Mouse (Mus musculus) heart, postnatal 0 days (tissue): ENCODE results near the gene Hoxb8. TPM values are rescaled to one million over a fixed set of nuclear protein-coding genes. Genes with fewer than 3 reads are reported as not detected.

ENCODE experiments used
- ATAC-seq: fragments of 200-750 bp; cut with Nextera tagmentation; 2 replicates; pipeline ENCODE4 v1.8.0; 2017; ENCODE audit warnings: low read depth, moderate number of reproducible peaks, moderate library complexity; ENCODE audit not compliant: insufficient read depth
- DNase-seq: peaks from one replicate; pipeline ENCODE4 v3.0.0-alpha.2; 2016; ENCODE audit warnings: low spot score
- H3K27ac ChIP-seq: fragments of 300-500 bp; sonication (generic); 2 replicates; pipeline ENCODE4 v1.5.1; 2014; ENCODE audit warnings: low read depth, mild to moderate bottlenecking
- H3K27me3 ChIP-seq: fragments of 300-500 bp; sonication (generic); 2 replicates; pipeline ENCODE4 v1.6.1; 2014; ENCODE audit warnings: low read length, mixed read lengths; ENCODE audit not compliant: control insufficient read depth, insufficient read depth
- H3K36me3 ChIP-seq: fragments of 300-500 bp; sonication (generic); replicated peaks from 2 replicates; pipeline ENCODE4 v1.6.1; 2014; ENCODE audit warnings: low read length, mixed read lengths; ENCODE audit not compliant: control insufficient read depth, insufficient read depth
- H3K4me1 ChIP-seq: fragments of 300-500 bp; sonication (generic); 2 replicates; pipeline ENCODE4 v1.6.1; 2014; ENCODE audit warnings: antibody characterized with exemption; ENCODE audit not compliant: control insufficient read depth, insufficient read depth
- H3K4me2 ChIP-seq: fragments of 300-500 bp; sonication (generic); 2 replicates; pipeline ENCODE4 v1.6.1; 2014; ENCODE audit warnings: low read depth, mild to moderate bottlenecking, low read length, moderate library complexity
- H3K4me3 ChIP-seq: fragments of 300-500 bp; sonication (generic); 2 replicates; pipeline ENCODE4 v1.5.1; 2014; ENCODE audit warnings: low read depth, low read length
- H3K9ac ChIP-seq: fragments of 300-500 bp; sonication (generic); replicated peaks from 2 replicates; pipeline ENCODE4 v1.6.1; 2014; ENCODE audit warnings: low read depth, low read length, mixed read lengths
- H3K9me3 ChIP-seq: fragments of 300-500 bp; sonication (generic); replicated peaks from 2 replicates; pipeline ENCODE4 v1.6.1; 2016; ENCODE audit warnings: low read length; ENCODE audit not compliant: control insufficient read depth
- CTCF ChIP-seq: IDR thresholded peaks from 2 replicates; pipeline ENCODE4 v1.5.1; 2016; ENCODE audit warnings: antibody characterized with exemption, control low read depth, low read depth
- EP300 ChIP-seq: IDR thresholded peaks from 2 replicates; pipeline ENCODE4 v1.6.1; 2016; ENCODE audit warnings: antibody characterized with exemption, low read depth
- WGBS: fragments of 180-500 bp; shearing (Covaris S2); extraction: QIAGEN DNeasy Blood & Tissue Kit; methylation state at CpG from one replicate; pipeline ENCODE4 v1.1.7; 2014; 5-methylcytosine and 5-hydroxymethylcytosine counted together
- polyA plus RNA-seq: library from polyadenylated mRNA; unstranded; fragments of >200 nt; fragmentation: Nextera tagmentation; extraction: Ambion mirVana; gene quantifications from 2 replicates; pipeline ENCODE4 v1.2.1, GENCODE M21; 2015
- total RNA-seq: library from RNA; depleted of rRNA; stranded (reverse); fragments of >200 nt; gene quantifications from 2 replicates; pipeline ENCODE4 v1.2.3, GENCODE M21; 2014; ENCODE audit warnings: low replicate concordance; rRNA removed

Hoxb8 gene
- not detected in 2 replicates for total RNA-seq
- polyA plus RNA-seq: not detected in 2 replicates

GRCm38 (mm10) chr11:96281855-96282570 lies at the start of gene Hoxb8:
Gene Hoxb8 (plus strand): TSS chr11:96281905.
- Histone ChIP-seq H3K4me1 (no peaks in the 10 kb centered on the region), H3K4me2 (no peak within 1 kb of the TSS), H3K36me3 (no peaks in the 10 kb centered on the region), H3K9me3 (no peaks in the 10 kb centered on the region), H3K27ac (no peak within 1 kb of the TSS), H3K27me3 (peaks cover 100% of the 10 kb centered on the region), H3K9ac (no peak within 1 kb of the TSS), H3K4me3 (peak within 1 kb of the TSS; percentile 9; the same call in 1 of the 2 replicates)
- DNase-seq (no peak), ATAC-seq (no peak)
- no peak for TF ChIP-seq EP300
- TF ChIP-seq CTCF: no peak
- 3% methylated on average over 27 of the region's 27 CpGs for WGBS

DNA sequence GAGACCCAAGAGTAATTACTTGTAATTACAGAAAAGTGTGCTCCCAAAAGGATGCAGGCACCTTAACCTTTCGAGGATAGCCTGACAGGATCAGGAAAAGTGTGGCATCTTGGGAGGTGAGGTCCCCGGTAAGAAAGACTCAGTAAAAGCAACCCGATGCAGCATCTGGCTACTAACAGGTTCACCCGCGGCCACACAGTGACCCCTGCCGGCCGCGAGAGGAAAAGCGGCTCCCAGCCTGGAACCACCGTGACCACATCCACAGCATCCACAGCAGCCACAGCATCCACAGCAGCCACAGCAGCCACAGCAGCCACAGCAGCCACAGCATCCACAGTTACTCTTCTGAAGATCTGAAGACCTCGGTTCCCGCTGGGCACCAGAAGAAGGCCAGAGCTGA lies 46.8 kb upstream of the Hoxb8 start:
- Histone ChIP-seq H3K27me3 (peaks cover 62% of the 10 kb centered on the region), H3K4me1 (no peaks in the 10 kb centered on the region), H3K4me3 (no peak overlapping the region), H3K27ac (no peak overlapping the region), H3K4me2 (no peak overlapping the region), H3K9me3 (no peaks in the 10 kb centered on the region), H3K36me3 (no peaks in the 10 kb centered on the region), H3K9ac (no peak overlapping the region)
- TF ChIP-seq CTCF: peak; percentile 70
- TF ChIP-seq EP300: no peak
- ATAC-seq: no peak
- under 1% methylated on average over 12 of the region's 12 CpGs for WGBS
- no peak for DNase-seq

DNA sequence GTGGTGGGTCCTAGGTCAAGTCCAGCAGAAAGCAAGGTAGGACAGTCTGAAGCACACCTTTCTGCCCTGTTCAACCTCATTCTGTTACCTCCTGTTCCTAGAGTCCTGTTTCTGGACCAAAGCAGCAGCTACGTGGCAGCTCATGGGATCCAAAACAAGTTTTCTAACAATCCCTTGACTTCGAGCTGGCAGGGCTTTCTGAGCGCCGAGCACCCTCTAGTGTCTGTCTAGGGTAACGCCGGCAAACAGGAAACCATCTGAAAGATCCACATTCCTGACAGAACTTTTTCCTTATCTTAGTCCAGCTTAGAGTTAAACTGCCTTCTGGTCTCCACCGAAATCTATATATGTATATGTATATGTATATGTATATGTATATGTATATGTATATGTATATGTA lies 41.5 kb upstream of the Hoxb8 start:
- TF ChIP-seq EP300: no peak
- peak; percentile 73 for TF ChIP-seq CTCF
- no peaks in the 10 kb centered on the region for H3K9me3 ChIP-seq
- H3K4me1 ChIP-seq: no peaks in the 10 kb centered on the region
- 3% methylated on average over 7 of the region's 7 CpGs for WGBS
- H3K27me3 ChIP-seq: peaks cover 35% of the 10 kb centered on the region
- no peaks in the 10 kb centered on the region for H3K36me3 ChIP-seq
- H3K9ac ChIP-seq: no peak overlapping the region
- H3K4me3 ChIP-seq: no peak overlapping the region
- ATAC-seq (no peak), DNase-seq (peak; percentile 40)
- H3K4me2 ChIP-seq: no peak overlapping the region
- H3K27ac ChIP-seq: no peak overlapping the region

DNA sequence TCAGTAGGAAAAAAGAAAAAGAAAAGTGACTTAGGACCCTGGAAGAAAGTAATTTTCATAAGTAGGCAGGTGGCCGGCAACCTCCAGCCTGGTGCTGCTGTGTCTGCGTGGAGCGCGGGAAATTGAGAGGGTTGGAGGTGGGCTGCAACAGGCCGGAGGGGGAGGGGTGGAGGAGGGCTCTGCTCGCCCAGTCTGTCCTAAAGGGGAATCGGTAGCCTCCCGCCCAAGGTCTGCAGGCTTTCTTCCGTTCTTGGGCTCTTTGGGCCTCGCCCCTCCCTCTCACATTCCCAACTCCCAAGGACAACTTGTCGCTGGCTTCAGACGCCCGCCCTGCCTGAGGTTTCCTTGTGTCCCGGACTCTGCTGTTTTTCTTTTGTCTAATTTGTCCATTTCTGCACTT lies 30.8 kb upstream of the Hoxb8 start:
- no peak overlapping the region for H3K9ac ChIP-seq
- H3K9me3 ChIP-seq: no peaks in the 10 kb centered on the region
- ATAC-seq (no peak), DNase-seq (no peak)
- H3K36me3 ChIP-seq: no peaks in the 10 kb centered on the region
- WGBS: 3% methylated on average over 14 of the region's 14 CpGs
- no peak overlapping the region for H3K27ac ChIP-seq
- H3K4me3 ChIP-seq: no peak overlapping the region
- H3K4me1 ChIP-seq: no peaks in the 10 kb centered on the region
- peaks cover 96% of the 10 kb centered on the region for H3K27me3 ChIP-seq
- TF ChIP-seq EP300 (no peak), CTCF (no peak)
- H3K4me2 ChIP-seq: no peak overlapping the region

GRCm38 (mm10) chr11:96251480-96252031 lies 30.1 kb upstream of the Hoxb8 start:
- no peak overlapping the region for H3K4me3 ChIP-seq
- peaks cover 96% of the 10 kb centered on the region for H3K27me3 ChIP-seq
- no peak for DNase-seq

More at GRCm38 (mm10) chr11:96251480-96252031, 30.1 kb upstream of the Hoxb8 start:
- Histone ChIP-seq H3K9me3 (no peaks in the 10 kb centered on the region), H3K9ac (no peak overlapping the region), H3K4me2 (no peak overlapping the region), H3K4me1 (no peaks in the 10 kb centered on the region), H3K36me3 (no peaks in the 10 kb centered on the region), H3K27ac (no peak overlapping the region)
- TF ChIP-seq EP300 (no peak), CTCF (no peak)
- 2% methylated on average over 46 of the region's 46 CpGs for WGBS
- ATAC-seq: no peak
